In genomic region chr4:27504829-27505804, GRCm38 (mm10) we compare ENCODE assay signal across 14 mouse cellular contexts.
DNase-seq lines count a peak whose midpoint lies in the region; ATAC-seq lines count a peak whose summit lies in the region.
"Had no signal": no experiment of that assay in that cellular context is flagged by ENCODE, and none has a peak within 500 bp of the region (broad histone marks: within the 10 kb centered on the region; RNA-seq: fewer than 3 reads in every experiment).

No protein-coding gene starts in this region.

- no peaks in the 10 kb centered on the region for H3K36me3 ChIP-seq in embryonic facial prominence, embryonic 14.5 days (ENCODE audit: control insufficient read depth, insufficient read depth, low read length)
- H3K36me3 ChIP-seq in hindbrain, embryonic 16.5 days (ENCODE audit: control insufficient read depth, insufficient read depth, low read length), result no peaks in the 10 kb centered on the region

- peak; percentile 68 for ATAC-seq in embryonic facial prominence, embryonic 14.5 days (ENCODE audit: low read depth)
- ATAC-seq in hindbrain, embryonic 16.5 days, result peak; percentile 91
- no peak for ATAC-seq in inflammation-experienced regulatory T-cells, adult 6 months

- peak; percentile 5 for DNase-seq in right cerebral cortex, postnatal 4 days
- no peak for DNase-seq in right cerebral cortex, adult 2 months (ENCODE audit: low spot score in 2 of 2)
- peak; percentile 14 for DNase-seq in embryonic facial prominence, embryonic 14.5 days (ENCODE audit: low spot score)
- peak; percentile 49 for DNase-seq in retina, postnatal 7 days (ENCODE audit: low read depth, low spot score)
- no peak for DNase-seq in adrenal gland, postnatal 14 days
- no peak for DNase-seq in adrenal gland, postnatal 4 days (ENCODE audit: low spot score in 2 of 2)
- DNase-seq: heart, adult 11 months; heart, postnatal 36 days; kidney, postnatal 10 days; liver; lung, postnatal 36 days had no signal

- H3K4me1 ChIP-seq in embryonic facial prominence, embryonic 14.5 days (ENCODE audit: control insufficient read depth, insufficient read depth, low read length), result no peaks in the 10 kb centered on the region
- peaks cover 3% of the 10 kb centered on the region for H3K4me1 ChIP-seq in hindbrain, embryonic 16.5 days (ENCODE audit: control insufficient read depth, insufficient read depth, low read depth, low read length)

- no peaks in the 10 kb centered on the region for H3K9me3 ChIP-seq in embryonic facial prominence, embryonic 14.5 days (ENCODE audit: control insufficient read depth, low read length)
- no peaks in the 10 kb centered on the region for H3K9me3 ChIP-seq in hindbrain, embryonic 16.5 days (ENCODE audit: control insufficient read depth, low read length)

- no peak overlapping the region for H3K27ac ChIP-seq in embryonic facial prominence, embryonic 14.5 days (replicated peaks; ENCODE audit: low read depth, low read length)
- H3K27ac ChIP-seq in hindbrain, embryonic 16.5 days (ENCODE audit: low read depth, low read length), result peak overlapping the region; percentile 8; the same call in 1 of the 2 replicates
- H3K27ac ChIP-seq: left cerebral cortex, adult 2 months had no signal

- no peaks in the 10 kb centered on the region for H3K27me3 ChIP-seq in embryonic facial prominence, embryonic 14.5 days (replicated peaks; ENCODE audit: control insufficient read depth, insufficient read depth, low read length)
- no peaks in the 10 kb centered on the region for H3K27me3 ChIP-seq in hindbrain, embryonic 16.5 days (replicated peaks; ENCODE audit: control insufficient read depth, insufficient read depth, low read length)

- H3K4me3 ChIP-seq in embryonic facial prominence, embryonic 14.5 days (ENCODE audit: low read depth, low read length), result no peak overlapping the region
- H3K4me3 ChIP-seq in hindbrain, embryonic 16.5 days (ENCODE audit: low read length), result no peak overlapping the region
- H3K4me3 ChIP-seq: left cerebral cortex, adult 2 months had no signal

- WGBS in embryonic facial prominence, embryonic 14.5 days, result 70% methylated on average over 14 of the region's 14 CpGs
- WGBS in hindbrain, embryonic 16.5 days, result 43% methylated on average over 14 of the region's 14 CpGs

- H3K4me2 ChIP-seq in embryonic facial prominence, embryonic 14.5 days (ENCODE audit: low read depth, low read length), result no peak overlapping the region
- H3K4me2 ChIP-seq in hindbrain, embryonic 16.5 days (ENCODE audit: low read length), result peak overlapping the region; percentile 17; the same call in 1 of the 2 replicates

- no peak overlapping the region for H3K9ac ChIP-seq in embryonic facial prominence, embryonic 14.5 days (ENCODE audit: low read depth, low read length)
- H3K9ac ChIP-seq in hindbrain, embryonic 16.5 days (ENCODE audit: low read depth, low read length), result no peak overlapping the region

Comparison
In these comparisons a context has a peak if more than half of its experiments do, and no peak if none do; other contexts are left out.
1. DNase-seq: peak in right cerebral cortex, postnatal 4 days (single experiment), embryonic facial prominence, embryonic 14.5 days (single experiment) and retina, postnatal 7 days (single experiment); none in right cerebral cortex, adult 2 months (0 of 2), adrenal gland, postnatal 14 days (single experiment) and adrenal gland, postnatal 4 days (0 of 2).